Mouse (Mus musculus): ENCODE data around the gene Men1. TPM values are rescaled to one million over a fixed set of nuclear protein-coding genes. Genes with fewer than 3 reads are reported as not detected.

Gene Men1
- total RNA-seq, 1 experiment from 2014 or later, result 30.8 TPM

DNA sequence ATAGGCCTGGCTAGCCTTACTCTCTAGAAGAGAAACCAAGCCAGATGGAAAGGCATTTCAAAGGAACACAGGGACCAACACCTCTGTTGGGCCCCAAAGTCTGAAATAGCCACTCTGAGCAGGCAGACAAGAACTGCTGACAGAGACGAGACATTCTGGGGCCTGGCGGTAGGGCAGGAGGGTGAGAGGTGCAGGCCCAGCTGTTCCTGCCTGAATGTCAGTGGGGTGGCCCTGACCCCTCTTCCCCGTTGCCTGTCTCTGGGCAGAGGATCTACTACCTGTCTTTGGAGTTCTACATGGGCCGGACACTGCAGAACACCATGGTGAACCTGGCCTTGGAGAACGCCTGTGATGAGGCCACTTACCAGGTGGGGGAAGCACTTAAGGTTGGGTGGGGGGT lies 50.6 kb downstream of the Men1 start:
- ATAC-seq (replicated peaks; ENCODE audit: low read depth, poor library complexity, severe bottlenecking), result no peak

DNA sequence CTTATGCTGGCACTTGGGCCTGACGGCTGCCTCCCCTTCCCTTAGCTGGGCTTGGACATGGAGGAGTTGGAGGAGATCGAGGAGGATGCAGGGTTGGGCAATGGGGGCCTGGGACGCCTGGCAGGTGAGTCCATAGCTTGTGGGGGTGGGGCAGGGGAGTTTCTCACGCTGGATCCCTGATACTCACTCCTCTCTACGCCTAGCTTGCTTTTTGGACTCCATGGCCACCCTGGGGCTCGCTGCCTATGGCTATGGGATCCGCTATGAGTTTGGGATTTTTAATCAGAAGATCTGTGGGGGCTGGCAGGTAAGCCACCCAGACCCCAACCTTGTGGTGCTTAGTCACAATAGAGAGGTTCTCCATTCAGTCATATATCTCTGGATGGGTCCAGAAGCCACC lies 51.0 kb downstream of the Men1 start:
- no peak for ATAC-seq (replicated peaks; ENCODE audit: low read depth, poor library complexity, severe bottlenecking)

DNA sequence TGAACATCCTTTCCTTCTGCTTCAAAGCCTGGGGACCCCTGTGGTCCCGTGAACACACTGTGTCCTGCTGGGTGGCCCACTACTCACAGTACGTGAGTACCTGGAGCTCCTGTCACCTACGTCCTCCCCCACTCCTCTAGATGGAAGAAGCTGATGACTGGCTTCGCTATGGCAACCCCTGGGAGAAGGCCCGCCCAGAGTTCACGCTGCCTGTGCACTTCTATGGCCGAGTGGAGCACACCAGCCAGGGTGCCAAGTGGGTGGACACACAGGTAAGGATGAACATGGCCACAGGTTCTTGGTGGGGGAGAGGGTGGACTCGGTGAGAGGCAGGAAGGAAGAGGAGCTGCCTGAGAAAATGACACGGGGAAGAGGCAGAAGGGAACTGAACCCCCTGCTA lies 51.5 kb downstream of the Men1 start:
- no peak for ATAC-seq (replicated peaks; ENCODE audit: low read depth, poor library complexity, severe bottlenecking)

DNA sequence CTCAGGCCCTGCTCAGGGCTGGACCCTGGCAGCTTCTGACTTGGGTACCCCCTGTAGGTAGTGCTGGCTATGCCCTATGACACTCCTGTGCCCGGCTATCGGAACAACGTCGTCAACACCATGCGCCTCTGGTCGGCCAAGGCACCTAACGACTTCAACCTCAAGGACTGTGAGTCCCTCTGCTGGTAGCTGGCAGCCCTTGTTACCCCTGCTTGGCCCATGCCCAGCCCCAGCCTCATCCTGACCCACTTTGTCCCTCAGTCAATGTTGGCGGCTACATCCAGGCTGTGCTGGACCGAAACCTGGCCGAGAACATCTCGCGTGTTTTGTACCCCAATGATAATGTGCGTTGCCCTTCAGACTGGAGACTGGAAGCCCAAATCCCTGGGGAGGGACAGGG lies 53.2 kb downstream of the Men1 start:
- no peak for ATAC-seq (replicated peaks; ENCODE audit: low read depth, poor library complexity, severe bottlenecking)

DNA sequence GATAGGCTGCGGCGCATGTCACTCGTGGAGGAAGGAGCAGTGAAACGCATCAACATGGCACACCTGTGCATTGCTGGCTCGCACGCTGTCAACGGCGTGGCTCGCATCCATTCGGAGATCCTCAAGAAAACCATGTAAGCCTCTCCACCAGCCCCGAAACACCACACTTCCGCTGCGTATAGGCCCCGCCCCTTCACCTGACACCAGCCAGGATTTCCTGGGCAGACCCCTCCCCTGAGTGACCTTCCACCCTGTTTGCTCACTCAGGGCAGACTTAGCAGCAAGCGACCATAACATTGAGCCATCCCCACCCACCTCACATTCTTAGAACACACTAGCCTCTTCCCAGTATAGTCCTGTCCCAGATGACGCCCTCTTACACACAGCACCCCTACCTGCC lies 55.0 kb downstream of the Men1 start:
- ATAC-seq (replicated peaks; ENCODE audit: low read depth, poor library complexity, severe bottlenecking), result 0 out of 2 replicates have a peak, but pooled peaks have one; percentile 26

DNA sequence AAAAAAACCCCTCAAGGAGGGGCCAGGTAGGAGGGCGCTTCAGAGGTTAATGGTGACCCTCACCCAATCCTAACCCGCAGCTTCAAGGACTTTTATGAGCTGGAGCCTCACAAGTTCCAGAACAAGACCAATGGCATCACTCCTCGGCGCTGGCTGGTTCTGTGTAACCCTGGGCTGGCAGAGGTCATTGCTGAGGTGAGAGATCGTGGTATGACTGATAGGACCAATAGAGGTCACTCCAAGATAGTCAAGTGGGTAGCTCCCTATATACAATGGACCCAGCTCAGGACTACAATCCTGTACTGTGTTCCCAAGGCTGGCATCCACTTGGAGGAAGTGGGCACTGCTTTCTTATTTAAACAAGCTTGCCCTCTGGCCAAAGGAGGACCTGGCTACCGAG lies 55.5 kb downstream of the Men1 start:
- no peak for ATAC-seq (replicated peaks; ENCODE audit: low read depth, poor library complexity, severe bottlenecking)

Other genes with a start within 250 kb of the Men1 start
- gene Cdca5, start 250.0 kb upstream of the Men1 start, total RNA-seq (2017), result 25.8 and 26.2 TPM in 2 replicates
- 0.46 TPM in 1 of 2 replicates, not detected in the other for gene AC131692.1, start 240.6 kb upstream of the Men1 start, total RNA-seq (2017)
- not detected in 2 replicates for gene Naaladl1, start 229.2 kb upstream of the Men1 start, total RNA-seq (2017)
- gene Sac3d1, start 216.3 kb upstream of the Men1 start, total RNA-seq (2017), result 4.9 and 8.2 TPM in 2 replicates
- gene Snx15, start 206.7 kb upstream of the Men1 start, total RNA-seq (2017), result 11.3 and 17.0 TPM in 2 replicates
- gene Batf2, start 194.0 kb upstream of the Men1 start, total RNA-seq (2017), result 0.44 and 0.78 TPM in 2 replicates
- 27.6 and 36.5 TPM in 2 replicates for gene Arl2, start 193.4 kb upstream of the Men1 start, total RNA-seq (2017)
- gene Majin, start 150.6 kb upstream of the Men1 start, total RNA-seq (2017), result not detected in 2 replicates
- 0.14 TPM in 1 of 2 replicates, not detected in the other for gene Gpha2, start 108.6 kb upstream of the Men1 start, total RNA-seq (2017)
- gene Ppp2r5b, start 99.1 kb upstream of the Men1 start, total RNA-seq (2017), result 2.6 and 4.2 TPM in 2 replicates
- 10.7 and 12.6 TPM in 2 replicates for gene Atg2a, start 93.3 kb upstream of the Men1 start, total RNA-seq (2017)
- 15.6 and 16.8 TPM in 2 replicates for gene Ehd1, start 58.3 kb upstream of the Men1 start, total RNA-seq (2017)
- gene Cdc42bpg, start 28.5 kb upstream of the Men1 start, total RNA-seq (2017), result 2.6 and 2.9 TPM in 2 replicates
- gene Map4k2, start 6.2 kb downstream of the Men1 start, total RNA-seq (2017), result 18.7 and 46.1 TPM in 2 replicates
- gene Sf1, start 28.7 kb downstream of the Men1 start, total RNA-seq (2017), result 221 and 258 TPM in 2 replicates
- 0.10 and 0.87 TPM in 2 replicates for gene Pygm, start 49.4 kb downstream of the Men1 start, total RNA-seq (2017)
- 116 and 137 TPM in 2 replicates for gene Rasgrp2, start 64.4 kb downstream of the Men1 start, total RNA-seq (2017)
- not detected in 2 replicates for gene Nrxn2, start 83.8 kb downstream of the Men1 start, total RNA-seq (2017)
- not detected in 2 replicates for gene Slc22a12, start 208.1 kb downstream of the Men1 start, total RNA-seq (2017)

Data from common myeloid progenitor, adult 5-6 weeks (primary cell).